ENCODE assay signal across 41 mouse cellular contexts in the genomic region with DNA sequence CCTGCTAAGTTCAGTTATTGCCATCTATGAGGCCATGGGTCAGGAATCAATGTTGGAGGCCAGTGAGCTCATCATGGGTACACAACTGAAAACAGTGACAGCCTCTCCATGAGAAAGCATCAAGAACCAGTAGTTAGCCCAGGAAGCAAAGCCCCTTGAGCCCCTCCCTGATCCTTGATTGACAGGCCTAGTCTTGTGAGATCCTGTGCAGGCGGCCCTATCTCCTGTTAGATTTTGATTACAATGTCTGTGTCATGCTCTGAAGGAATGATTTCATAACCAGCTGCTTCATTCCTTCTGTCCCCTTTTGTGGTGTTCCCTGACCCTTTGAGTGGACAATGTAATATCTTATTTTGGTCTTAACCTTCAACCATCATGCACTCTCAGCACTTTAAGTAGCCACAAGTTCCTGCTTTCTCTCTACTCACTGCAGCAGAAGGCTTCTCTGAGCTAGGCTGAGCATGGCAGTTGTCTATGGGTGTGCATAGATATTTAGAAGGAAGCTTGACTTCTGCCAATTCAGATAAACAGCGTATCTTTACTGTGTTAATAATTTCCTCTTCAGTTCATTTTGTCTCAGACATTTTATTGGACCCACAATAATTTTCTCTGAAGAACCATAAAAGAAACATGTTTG. TPM values are rescaled to one million over a fixed set of nuclear protein-coding genes. Genes with fewer than 3 reads are reported as not detected.
DNase-seq lines count a peak whose midpoint lies in the region; ATAC-seq and TF ChIP-seq lines count a peak whose summit lies in the region.
"Had no signal": no experiment of that assay in that cellular context is flagged by ENCODE, and none has a peak within 500 bp of the region (broad histone marks: within the 10 kb centered on the region; RNA-seq: fewer than 3 reads in every experiment).

No protein-coding gene starts in this region.

- no peak overlapping the region for H3K9ac ChIP-seq in kidney, embryonic 14.5 days (ENCODE audit: low read depth, low read length)
- H3K9ac ChIP-seq in liver, postnatal 0 days (replicated peaks) = no peak overlapping the region
- H3K9ac ChIP-seq in liver, embryonic 11.5 days (ENCODE audit: low read depth, low read length) = no peak overlapping the region
- H3K9ac ChIP-seq: forebrain, embryonic 15.5 days; kidney, embryonic 15.5 days; limb, embryonic 12.5 days; liver, embryonic 14.5 days; lung, embryonic 15.5 days; midbrain, embryonic 12.5 days; neural tube, embryonic 12.5 days had no signal

- TF ChIP-seq POLR2A in kidney, adult 2 months (IDR thresholded peaks at IDR 0.05; ENCODE audit: low read depth, low read length) = no peak
- TF ChIP-seq POLR2A in small intestine, adult 2 months (IDR thresholded peaks at IDR 0.05; ENCODE audit: low read depth, low read length) = no peak

- TF ChIP-seq EP300 in liver, postnatal 0 days (IDR thresholded peaks at IDR 0.05; ENCODE audit: low read depth) = no peak

- TF ChIP-seq CTCF in kidney, adult 2 months (conservative IDR thresholded peaks at IDR 0.05; ENCODE audit: insufficient read depth, insufficient read length, low read depth, low read length) = no peak
- TF ChIP-seq CTCF in liver, postnatal 0 days (IDR thresholded peaks at IDR 0.05; ENCODE audit: low read depth) = no peak
- TF ChIP-seq CTCF in small intestine, adult 2 months (IDR thresholded peaks at IDR 0.05; ENCODE audit: extremely low read depth, insufficient read length, insufficient replicate concordance, low read depth, low read length) = no peak

- H3K9me3 ChIP-seq in kidney, embryonic 14.5 days (ENCODE audit: control insufficient read depth, low read length) = no peaks in the 10 kb centered on the region
- H3K9me3 ChIP-seq in liver, postnatal 0 days (ENCODE audit: low read length) = no peaks in the 10 kb centered on the region
- no peaks in the 10 kb centered on the region for H3K9me3 ChIP-seq in liver, embryonic 11.5 days (ENCODE audit: control insufficient read depth, low read length)
- H3K9me3 ChIP-seq: forebrain, embryonic 10.5 days; forebrain, embryonic 15.5 days; G1E; heart, embryonic 10.5 days; kidney, embryonic 15.5 days; limb, embryonic 12.5 days; lung, embryonic 15.5 days; midbrain, embryonic 12.5 days; neural tube, embryonic 12.5 days had no signal

- H3K36me3 ChIP-seq in kidney, adult 2 months (ENCODE audit: control insufficient read depth, insufficient read depth, low read length) = no peaks in the 10 kb centered on the region
- H3K36me3 ChIP-seq in kidney, embryonic 14.5 days (ENCODE audit: control insufficient read depth, insufficient read depth, low read length) = no peaks in the 10 kb centered on the region
- no peaks in the 10 kb centered on the region for H3K36me3 ChIP-seq in liver, postnatal 0 days (replicated peaks; ENCODE audit: insufficient read depth, low read length)
- no peaks in the 10 kb centered on the region for H3K36me3 ChIP-seq in liver, embryonic 11.5 days (ENCODE audit: control insufficient read depth, insufficient read depth, low read length)
- H3K36me3 ChIP-seq in small intestine, adult 2 months (ENCODE audit: control insufficient read depth, insufficient read depth, low read length) = no peaks in the 10 kb centered on the region
- H3K36me3 ChIP-seq: forebrain, embryonic 10.5 days; forebrain, embryonic 15.5 days; G1E; heart, embryonic 10.5 days; kidney, embryonic 15.5 days; limb, embryonic 12.5 days; lung, embryonic 15.5 days; midbrain, embryonic 12.5 days; neural tube, embryonic 12.5 days had no signal

- no peak for ATAC-seq in kidney, embryonic 14.5 days (ENCODE audit: low FRiP score, low TSS enrichment)
- peak; percentile 40; the same call in 1 of the 2 replicates for ATAC-seq in liver, postnatal 0 days
- ATAC-seq in liver, embryonic 11.5 days (replicated peaks; ENCODE audit: low FRiP score) = no peak
- ATAC-seq in erythroblast, adult 5-6 weeks (replicated peaks; ENCODE audit: low FRiP score, poor library complexity, severe bottlenecking) = no peak
- ATAC-seq: forebrain, embryonic 15.5 days; hindbrain, embryonic 16.5 days had no signal

- H3K4me1 ChIP-seq in kidney, adult 2 months (ENCODE audit: control insufficient read depth, insufficient read depth, low read length) = no peaks in the 10 kb centered on the region
- H3K4me1 ChIP-seq in kidney, embryonic 14.5 days (ENCODE audit: control insufficient read depth, insufficient read depth, low read length) = no peaks in the 10 kb centered on the region
- H3K4me1 ChIP-seq in liver, postnatal 0 days (ENCODE audit: insufficient read depth) = no peaks in the 10 kb centered on the region
- H3K4me1 ChIP-seq in liver, embryonic 11.5 days (replicated peaks; ENCODE audit: control insufficient read depth, insufficient read depth, low read length) = no peaks in the 10 kb centered on the region
- no peaks in the 10 kb centered on the region for H3K4me1 ChIP-seq in small intestine, adult 2 months (ENCODE audit: control insufficient read depth, insufficient read depth, insufficient read length, low read length)
- H3K4me1 ChIP-seq: forebrain, embryonic 10.5 days; forebrain, embryonic 15.5 days; heart, embryonic 10.5 days; kidney, embryonic 15.5 days; limb, embryonic 12.5 days; lung, embryonic 15.5 days; midbrain, embryonic 12.5 days; neural tube, embryonic 12.5 days had no signal

- H3K27ac ChIP-seq in kidney, adult 2 months (ENCODE audit: insufficient read depth, low read depth, low read length) = no peak overlapping the region
- H3K27ac ChIP-seq in kidney, embryonic 14.5 days (ENCODE audit: low read depth, low read length) = no peak overlapping the region
- no peak overlapping the region for H3K27ac ChIP-seq in liver, postnatal 0 days (ENCODE audit: low read depth)
- H3K27ac ChIP-seq in liver, embryonic 11.5 days (ENCODE audit: low read depth, low read length) = no peak overlapping the region
- H3K27ac ChIP-seq in small intestine, adult 2 months (ENCODE audit: insufficient read depth, low read depth, low read length) = peak overlapping the region; percentile 59; the same call in 1 of the 2 replicates
- H3K27ac ChIP-seq: forebrain, embryonic 10.5 days; forebrain, embryonic 15.5 days; heart, embryonic 10.5 days; kidney, embryonic 15.5 days; layer of hippocampus, adult 2 months; limb, embryonic 12.5 days; liver, embryonic 14.5 days; lung, embryonic 15.5 days; midbrain, embryonic 12.5 days; neural tube, embryonic 12.5 days; stomach, postnatal 0 days had no signal

- no peak overlapping the region for H3K4me3 ChIP-seq in kidney, adult 2 months (ENCODE audit: insufficient read depth, low read depth, low read length)
- no peak overlapping the region for H3K4me3 ChIP-seq in kidney, embryonic 14.5 days (ENCODE audit: low read length)
- no peak overlapping the region for H3K4me3 ChIP-seq in liver, postnatal 0 days (ENCODE audit: low read depth, low read length)
- H3K4me3 ChIP-seq in liver, embryonic 11.5 days (ENCODE audit: low read depth, low read length) = no peak overlapping the region
- H3K4me3 ChIP-seq in small intestine, adult 2 months (ENCODE audit: low read depth, low read length) = no peak overlapping the region
- H3K4me3 ChIP-seq: forebrain, embryonic 10.5 days; forebrain, embryonic 15.5 days; heart, embryonic 10.5 days; kidney, embryonic 15.5 days; layer of hippocampus, adult 2 months; limb, embryonic 12.5 days; lung, embryonic 15.5 days; midbrain, embryonic 12.5 days; myocyte; neural tube, embryonic 12.5 days had no signal

- WGBS in kidney, adult 2 months = 93% methylated on average over 2 of the region's 2 CpGs
- WGBS in kidney, embryonic 14.5 days = 91% methylated on average over 2 of the region's 2 CpGs
- WGBS in liver, postnatal 0 days (ENCODE audit: insufficient replicate concordance) = 62% methylated on average over 2 of the region's 2 CpGs
- WGBS in liver, embryonic 11.5 days = 73% methylated on average over 2 of the region's 2 CpGs
- WGBS in small intestine, adult 2 months = 30% methylated on average over 2 of the region's 2 CpGs

- H3K27me3 ChIP-seq in kidney, adult 2 months (replicated peaks; ENCODE audit: control insufficient read depth, insufficient read depth, low read length) = no peaks in the 10 kb centered on the region; the same call in 1 of the 2 replicates
- no peaks in the 10 kb centered on the region for H3K27me3 ChIP-seq in kidney, embryonic 14.5 days (ENCODE audit: control insufficient read depth, insufficient read depth, low read length)
- no peaks in the 10 kb centered on the region for H3K27me3 ChIP-seq in liver, postnatal 0 days (ENCODE audit: insufficient read depth, low read length)
- no peaks in the 10 kb centered on the region for H3K27me3 ChIP-seq in liver, embryonic 11.5 days (replicated peaks; ENCODE audit: control insufficient read depth, insufficient read depth, low read length)
- H3K27me3 ChIP-seq in small intestine, adult 2 months (ENCODE audit: control insufficient read depth, insufficient read depth, low read length) = no peaks in the 10 kb centered on the region
- H3K27me3 ChIP-seq: forebrain, embryonic 15.5 days; kidney, embryonic 15.5 days; limb, embryonic 12.5 days; lung, embryonic 15.5 days; midbrain, embryonic 12.5 days; neural tube, embryonic 12.5 days had no signal

- DNase-seq in heart, adult 18-20 months = peak; percentile 7 to 40
- no peak for DNase-seq in heart, postnatal 4 days
- peak; percentile 5 for DNase-seq in kidney, adult 2 months
- no peak for DNase-seq in liver, postnatal 0 days
- no peak for DNase-seq in liver, embryonic 11.5 days (ENCODE audit: low spot score)
- DNase-seq: adrenal gland, postnatal 25 days; cerebellum, adult 2 months; cerebellum, postnatal 36 days; gastrocnemius, postnatal 25 days; kidney, postnatal 25 days; layer of hippocampus, postnatal 36 days; right cerebral cortex, adult 18-20 months; thymus, adult 18-20 months; thymus, postnatal 36 days had no signal

- H3K4me2 ChIP-seq in kidney, embryonic 14.5 days (replicated peaks; ENCODE audit: low read depth, low read length) = no peak overlapping the region
- H3K4me2 ChIP-seq in liver, postnatal 0 days (ENCODE audit: low read depth, low read length) = no peak overlapping the region
- no peak overlapping the region for H3K4me2 ChIP-seq in liver, embryonic 11.5 days
- H3K4me2 ChIP-seq: forebrain, embryonic 15.5 days; kidney, embryonic 15.5 days; limb, embryonic 12.5 days; lung, embryonic 15.5 days; midbrain, embryonic 12.5 days; neural tube, embryonic 12.5 days had no signal

RNA-seq across cellular contexts. Expression of gene Clca4b, which starts 35.2 kb away (rescaled TPM):
- not detected for total RNA-seq in heart, adult 18-20 months (2021)
- not detected for total RNA-seq in heart, postnatal 4 days (2021)
- polyA plus RNA-seq in kidney, adult 2 months (2012; rRNA removed) = 0.02 TPM in 1 of 2 replicates, not detected in the other
- not detected in 2 replicates for polyA plus RNA-seq in kidney, embryonic 14.5 days (2014; fragmentation: Nextera tagmentation; extraction: Ambion mirVana)
- polyA plus RNA-seq in liver, postnatal 0 days (2015; fragmentation: Nextera tagmentation; extraction: Ambion mirVana) = not detected in 2 replicates
- polyA plus RNA-seq in liver, embryonic 11.5 days (2014; fragmentation: Nextera tagmentation; extraction: Ambion mirVana) = not detected in 2 replicates
- 35.3 and 199 TPM in 2 replicates for polyA plus RNA-seq in small intestine, adult 2 months (2012; rRNA removed)
- total RNA-seq in erythroblast, adult 5-6 weeks (2015; ENCODE audit: low replicate concordance) = not detected in 2 replicates
- total RNA-seq in erythroblast, adult 5-6 weeks (2017; ENCODE audit: low replicate concordance) = not detected in 2 replicates
- total RNA-seq: adrenal gland, adult 18-20 months; adrenal gland, postnatal 25 days; G1E; gastrocnemius, adult 18-20 months; gastrocnemius, postnatal 25 days; layer of hippocampus, adult 2 months; layer of hippocampus, postnatal 36 days; left cerebral cortex, postnatal 25 days; megakaryocyte, adult 5-6 weeks; midbrain, postnatal 0 days had no signal
- polyA plus RNA-seq: embryonic facial prominence, embryonic 11.5 days; forebrain, embryonic 10.5 days; forebrain, embryonic 15.5 days; frontal cortex, adult 2 months; G1E; heart, embryonic 10.5 days; heart, postnatal 0 days; hindbrain, embryonic 11.5 days; hindbrain, embryonic 16.5 days; kidney, embryonic 15.5 days; limb, embryonic 12.5 days; liver, embryonic 14.5 days; lung, embryonic 15.5 days; midbrain, embryonic 12.5 days; midbrain, postnatal 0 days; neural tube, embryonic 12.5 days; spleen, adult 2 months; stomach, postnatal 0 days had no signal

RNA-seq across cellular contexts. Expression of gene Clca3b, which starts 48.0 kb away (rescaled TPM):
- total RNA-seq in heart, adult 18-20 months (2021) = under 1 TPM in 1 of 2 experiments, not detected in 1; 0.08 TPM
- total RNA-seq in heart, postnatal 4 days (2021) = not detected
- polyA plus RNA-seq in kidney, adult 2 months (2012; rRNA removed) = not detected in 2 replicates
- 0.05 TPM in 1 of 2 replicates, not detected in the other for polyA plus RNA-seq in kidney, embryonic 14.5 days (2014; fragmentation: Nextera tagmentation; extraction: Ambion mirVana)
- not detected in 2 replicates for polyA plus RNA-seq in liver, postnatal 0 days (2015; fragmentation: Nextera tagmentation; extraction: Ambion mirVana)
- polyA plus RNA-seq in liver, embryonic 11.5 days (2014; fragmentation: Nextera tagmentation; extraction: Ambion mirVana) = not detected in 2 replicates
- 20.7 and 44.3 TPM in 2 replicates for polyA plus RNA-seq in small intestine, adult 2 months (2012; rRNA removed)
- not detected in 2 replicates for total RNA-seq in erythroblast, adult 5-6 weeks (2015; ENCODE audit: low replicate concordance)
- not detected in 2 replicates for total RNA-seq in erythroblast, adult 5-6 weeks (2017; ENCODE audit: low replicate concordance)
- total RNA-seq: adrenal gland, adult 18-20 months; adrenal gland, postnatal 25 days; gastrocnemius, adult 18-20 months; gastrocnemius, postnatal 25 days; layer of hippocampus, adult 2 months; layer of hippocampus, postnatal 36 days; left cerebral cortex, postnatal 25 days; megakaryocyte, adult 5-6 weeks; midbrain, postnatal 0 days had no signal
- polyA plus RNA-seq: cerebellum, adult 2 months; embryonic facial prominence, embryonic 11.5 days; forebrain, embryonic 10.5 days; forebrain, embryonic 15.5 days; frontal cortex, adult 2 months; G1E; heart, embryonic 10.5 days; heart, postnatal 0 days; hindbrain, embryonic 11.5 days; hindbrain, embryonic 16.5 days; limb, embryonic 12.5 days; liver, embryonic 14.5 days; midbrain, embryonic 12.5 days; midbrain, postnatal 0 days; myocyte; neural tube, embryonic 12.5 days; spleen, adult 2 months had no signal

Comparison
In these comparisons a context has a peak if more than half of its experiments do, and no peak if none do; other contexts are left out.
1. DNase-seq: peak in heart, adult 18-20 months (2 of 2) and kidney, adult 2 months (single experiment); none in heart, postnatal 4 days (single experiment), liver, postnatal 0 days (single experiment) and liver, embryonic 11.5 days (single experiment).
2. RNA of gene Clca4b, which starts 35.2 kb away (polyA plus RNA-seq): 35.3 to 199 TPM in small intestine, adult 2 months; 0.02 TPM in kidney, adult 2 months, not detected in kidney, embryonic 14.5 days, not detected in liver, postnatal 0 days and not detected in liver, embryonic 11.5 days; every median in the first group is over 10 times any median in the second.
3. RNA of gene Clca3b, which starts 48.0 kb away (polyA plus RNA-seq): 20.7 to 44.3 TPM in small intestine, adult 2 months; 0.05 TPM in kidney, embryonic 14.5 days, not detected in kidney, adult 2 months, not detected in liver, postnatal 0 days and not detected in liver, embryonic 11.5 days; every median in the first group is over 10 times any median in the second.